Mouse (Mus musculus) midbrain, postnatal 0 days (tissue): ENCODE measurements at regions not wholly inside any gene's neighbourhood (a gene's known extent, or its start where the extent isn't known, plus 50 kb on each side); places are given as distances from the start of the nearest gene placed in this dataset.
A peak's percentile ranks its signal among the peaks of the same experiment; 100 is the strongest.

Source experiments
- ATAC-seq: fragments of 200-750 bp; cut with Nextera tagmentation; 2 replicates; pipeline ENCODE4 v1.8.0; 2017; ENCODE audit warnings: moderate number of reproducible peaks, mild to moderate bottlenecking, moderate TSS enrichment, moderate library complexity; ENCODE audit not compliant: low FRiP score
- DNase-seq: peaks from one replicate; pipeline ENCODE4 v3.0.0-alpha.2; 2015; ENCODE audit warnings: low spot score
- H3K27ac ChIP-seq: fragments of 300-500 bp; sonication (generic); 2 replicates; pipeline ENCODE4 v1.5.1; 2014; ENCODE audit warnings: low read depth, mild to moderate bottlenecking, low read length, mixed read lengths
- H3K27me3 ChIP-seq: fragments of 300-500 bp; sonication (generic); 2 replicates; pipeline ENCODE4 v1.6.1; 2014; ENCODE audit warnings: low read length, control low read depth, mixed read lengths; ENCODE audit not compliant: insufficient read depth
- H3K36me3 ChIP-seq: fragments of 300-500 bp; sonication (generic); 2 replicates; pipeline ENCODE4 v1.6.1; 2014; ENCODE audit warnings: low read length, control low read depth, mixed read lengths; ENCODE audit not compliant: insufficient read depth
- H3K4me1 ChIP-seq: fragments of 300-500 bp; sonication (generic); 2 replicates; pipeline ENCODE4 v1.6.1; 2014; ENCODE audit warnings: mild to moderate bottlenecking, control low read depth, antibody characterized with exemption, low read length, mixed read lengths; ENCODE audit not compliant: insufficient read depth
- H3K4me2 ChIP-seq: fragments of 300-500 bp; sonication (generic); 2 replicates; pipeline ENCODE4 v1.6.1; 2014; ENCODE audit warnings: low read depth, mild to moderate bottlenecking, low read length, mixed read lengths; ENCODE audit not compliant: poor library complexity, severe bottlenecking
- H3K4me3 ChIP-seq: fragments of 300-500 bp; sonication (generic); 2 replicates; pipeline ENCODE4 v1.5.1; 2014; ENCODE audit warnings: low read depth, mild to moderate bottlenecking, low read length, moderate library complexity
- H3K9ac ChIP-seq: fragments of 300-500 bp; sonication (generic); replicated peaks from 2 replicates; pipeline ENCODE4 v1.6.1; 2014; ENCODE audit warnings: mild to moderate bottlenecking, low read length, moderate library complexity, mixed read lengths; ENCODE audit not compliant: poor library complexity, severe bottlenecking
- H3K9me3 ChIP-seq: fragments of 300-500 bp; sonication (generic); 2 replicates; pipeline ENCODE4 v1.6.1; 2016; ENCODE audit warnings: low read length, control low read depth
- CTCF ChIP-seq: IDR thresholded peaks from 2 replicates; pipeline ENCODE4 v1.5.1; 2016; ENCODE audit warnings: antibody characterized with exemption, mild to moderate bottlenecking
- WGBS: fragments of 180-500 bp; shearing (Covaris S2); extraction: QIAGEN DNeasy Blood & Tissue Kit; methylation state at CpG from one replicate; pipeline ENCODE4 v1.1.7; 2014; 5-methylcytosine and 5-hydroxymethylcytosine counted together

GRCm38 (mm10) chr6:11283990-11284389, 623.3 kb downstream of the Ndufa4 start:
- DNase-seq (peak; percentile 65), ATAC-seq (no peak)
- H3K9ac ChIP-seq: no peak overlapping the region
- no peaks in the 10 kb centered on the region for H3K27me3 ChIP-seq
- H3K27ac ChIP-seq: no peak overlapping the region
- no peaks in the 10 kb centered on the region for H3K4me1 ChIP-seq
- no peak overlapping the region for H3K4me3 ChIP-seq
- peak; percentile 89 for TF ChIP-seq CTCF
- WGBS: 0% methylated on average over 2 of the region's 2 CpGs
- H3K4me2 ChIP-seq: no peak overlapping the region
- H3K36me3 ChIP-seq: no peaks in the 10 kb centered on the region
- no peaks in the 10 kb centered on the region for H3K9me3 ChIP-seq

- WGBS: 89% methylated on average over 3 of the region's 3 CpGs
- Histone ChIP-seq H3K9me3 (no peaks in the 10 kb centered on the region), H3K4me1 (no peaks in the 10 kb centered on the region), H3K9ac (no peak overlapping the region), H3K36me3 (no peaks in the 10 kb centered on the region), H3K27me3 (no peaks in the 10 kb centered on the region), H3K27ac (no peak overlapping the region), H3K4me2 (no peak overlapping the region), H3K4me3 (no peak overlapping the region)
- ATAC-seq (no peak), DNase-seq (no peak)
- TF ChIP-seq CTCF: no peak
Observed at GRCm38 (mm10) chr6:11275214-11275613, 632.1 kb downstream of the Ndufa4 start.
